Mouse (Mus musculus): Measurements from ENCODE around the gene Gm20388. TPM values are rescaled to one million over a fixed set of nuclear protein-coding genes. Genes with fewer than 3 reads are reported as not detected.

The Gm20388 gene
- polyA plus RNA-seq, 1 experiment from 2014 or later = 5.5 TPM

GRCm38 (mm10) chr8:122369665-122370064 is 2459.0 kb downstream of the Gm20388 start:
- Histone ChIP-seq H3K27me3 (no peaks in the 10 kb centered on the region), H3K36me3 (no peaks in the 10 kb centered on the region), H3K9me3 (no peaks in the 10 kb centered on the region), H3K4me2 (no peak overlapping the region), H3K4me3 (no peak overlapping the region), H3K27ac (peak overlapping the region; percentile 71), H3K4me1 (peaks cover 19% of the 10 kb centered on the region; the same call in 1 of the 2 replicates), H3K9ac (no peak overlapping the region)
- ATAC-seq (ENCODE audit: borderline replicate concordance, extremely low read depth, low FRiP score, low TSS enrichment) = peak; percentile 62; the same call in 1 of the 2 replicates
- WGBS = 9% methylated on average over 9 of the region's 9 CpGs

DNA sequence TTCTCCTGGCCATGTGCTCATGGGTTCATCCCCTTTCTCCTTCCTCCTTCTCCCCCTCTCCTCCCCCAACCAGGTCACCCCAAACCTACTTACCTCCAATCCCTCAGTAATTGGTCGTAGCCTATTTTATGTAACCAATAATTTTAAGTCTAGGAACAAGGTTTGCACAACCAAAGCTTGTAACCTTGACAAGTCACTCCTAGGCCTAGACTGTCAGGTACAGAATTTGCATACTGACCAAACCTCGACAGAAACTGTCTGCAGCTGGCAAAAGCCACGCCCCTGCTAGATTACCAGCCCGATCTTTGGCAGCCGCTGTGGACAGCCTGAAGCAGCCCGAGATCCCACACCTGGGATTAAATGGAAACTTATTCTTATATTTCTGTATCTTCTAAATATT is 2461.1 kb downstream of the Gm20388 start:
- peaks cover 19% of the 10 kb centered on the region; the same call in 1 of the 2 replicates for H3K4me1 ChIP-seq
- no peak overlapping the region for H3K27ac ChIP-seq
- no peaks in the 10 kb centered on the region for H3K36me3 ChIP-seq
- WGBS = 65% methylated on average over 6 of the region's 6 CpGs
- H3K9ac ChIP-seq = no peak overlapping the region
- ATAC-seq (ENCODE audit: borderline replicate concordance, extremely low read depth, low FRiP score, low TSS enrichment) = no peak
- H3K9me3 ChIP-seq = no peaks in the 10 kb centered on the region
- H3K27me3 ChIP-seq = no peaks in the 10 kb centered on the region
- no peak overlapping the region for H3K4me3 ChIP-seq
- H3K4me2 ChIP-seq = no peak overlapping the region

- Histone ChIP-seq H3K4me1 (peaks cover 12% of the 10 kb centered on the region), H3K36me3 (peaks cover 12% of the 10 kb centered on the region; the same call in 1 of the 2 replicates), H3K4me3 (no peak overlapping the region), H3K9me3 (no peaks in the 10 kb centered on the region), H3K4me2 (peak overlapping the region; percentile 78), H3K27me3 (no peaks in the 10 kb centered on the region), H3K9ac (no peak overlapping the region), H3K27ac (no peak overlapping the region)
- 91% methylated on average over 7 of the region's 7 CpGs for WGBS
- no peak for ATAC-seq (ENCODE audit: borderline replicate concordance, extremely low read depth, low FRiP score, low TSS enrichment)
Observed at GRCm38 (mm10) chr8:122375320-122375719, 2464.7 kb downstream of the Gm20388 start.

DNA sequence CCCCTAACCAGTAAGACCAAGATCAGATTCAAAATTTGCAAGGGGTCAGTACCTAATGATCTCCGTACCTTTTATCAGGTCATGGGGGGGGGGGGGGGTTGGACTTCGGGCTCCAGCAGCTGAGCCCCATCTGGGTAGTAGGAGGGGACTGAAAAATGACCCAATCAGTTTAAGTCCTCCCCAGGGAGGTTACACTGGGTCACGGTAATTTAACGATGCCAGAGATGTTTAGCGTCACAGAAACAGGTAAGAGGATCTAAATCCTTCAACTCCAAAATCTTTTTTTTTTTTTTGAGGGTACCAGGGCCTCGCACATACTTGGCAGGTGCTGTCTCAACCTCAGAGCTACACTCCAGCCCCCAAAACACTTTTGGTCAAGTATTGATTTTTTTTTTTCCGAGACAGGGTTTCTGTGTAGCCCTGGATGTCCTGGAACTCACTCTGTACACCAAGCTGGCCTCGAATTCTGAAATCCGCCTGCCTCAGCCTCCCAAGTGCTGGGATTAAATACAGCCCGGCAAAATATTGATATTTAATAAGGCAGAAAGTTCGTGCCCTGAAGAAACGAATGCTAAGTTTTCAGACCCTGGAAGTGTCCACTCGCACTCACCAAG is 2465.2 kb downstream of the Gm20388 start:
- H3K4me1 ChIP-seq = peaks cover 12% of the 10 kb centered on the region
- no peaks in the 10 kb centered on the region for H3K9me3 ChIP-seq
- WGBS = 22% methylated on average over 13 of the region's 13 CpGs
- no peaks in the 10 kb centered on the region for H3K27me3 ChIP-seq
- peak overlapping the region; percentile 96 for H3K4me3 ChIP-seq
- peaks cover 16% of the 10 kb centered on the region; the same call in 1 of the 2 replicates for H3K36me3 ChIP-seq
- H3K9ac ChIP-seq = 0 out of 2 replicates have a peak overlapping the region, but pooled peaks have one; percentile 14
- H3K4me2 ChIP-seq = peak overlapping the region; percentile 78
- H3K27ac ChIP-seq = peak overlapping the region; percentile 31; the same call in 1 of the 2 replicates
- 0 out of 2 replicates have a peak, but pooled peaks have one; percentile 0 for ATAC-seq (ENCODE audit: borderline replicate concordance, extremely low read depth, low FRiP score, low TSS enrichment)

GRCm38 (mm10) chr8:122376365-122377231 is 2466.0 kb downstream of the Gm20388 start, which contains the start of gene Zc3h18:
TSS of gene Zc3h18 (plus strand) at chr8:122376609.
- Histone ChIP-seq H3K4me3 (peak within 1 kb of the TSS; percentile 96), H3K9ac (peak within 1 kb of the TSS; percentile 97), H3K27me3 (no peaks in the 10 kb centered on the region), H3K4me2 (peak within 1 kb of the TSS; percentile 78), H3K9me3 (no peaks in the 10 kb centered on the region), H3K27ac (peak within 1 kb of the TSS; percentile 96), H3K4me1 (peaks cover 12% of the 10 kb centered on the region), H3K36me3 (peaks cover 22% of the 10 kb centered on the region; the same call in 1 of the 2 replicates)
- under 1% methylated on average over 107 of the region's 107 CpGs for whole genome bisulfite sequencing
- ATAC-seq (ENCODE audit: borderline replicate concordance, extremely low read depth, low FRiP score, low TSS enrichment) = peak; percentile 96

DNA sequence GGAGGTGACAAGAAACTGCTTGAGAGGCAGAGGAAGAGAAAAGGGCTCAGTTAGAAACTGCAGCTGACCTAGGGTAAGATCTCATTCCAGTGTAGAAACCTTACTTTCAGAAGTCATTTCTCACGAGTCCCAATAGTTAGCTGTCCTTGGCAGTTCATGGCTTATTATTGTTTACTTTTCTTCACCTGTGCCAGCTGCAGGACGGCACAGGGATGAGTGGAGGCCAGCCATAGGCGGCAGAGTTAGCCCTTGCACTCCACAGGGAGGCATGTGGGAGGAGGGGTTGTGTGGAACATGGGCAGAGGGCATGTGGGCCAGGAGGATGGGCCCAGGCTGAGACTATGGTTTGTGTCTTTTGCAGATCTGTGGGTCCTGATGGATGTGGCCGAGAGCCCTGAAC is 2472.4 kb downstream of the Gm20388 start:
- 69% methylated on average over 4 of the region's 4 CpGs for WGBS
- Histone ChIP-seq H3K27me3 (no peaks in the 10 kb centered on the region), H3K4me3 (no peak overlapping the region), H3K9me3 (no peaks in the 10 kb centered on the region), H3K36me3 (peaks cover 71% of the 10 kb centered on the region), H3K27ac (no peak overlapping the region), H3K4me1 (peaks cover 4% of the 10 kb centered on the region), H3K4me2 (no peak overlapping the region), H3K9ac (no peak overlapping the region)
- ATAC-seq (ENCODE audit: borderline replicate concordance, extremely low read depth, low FRiP score, low TSS enrichment) = no peak

DNA sequence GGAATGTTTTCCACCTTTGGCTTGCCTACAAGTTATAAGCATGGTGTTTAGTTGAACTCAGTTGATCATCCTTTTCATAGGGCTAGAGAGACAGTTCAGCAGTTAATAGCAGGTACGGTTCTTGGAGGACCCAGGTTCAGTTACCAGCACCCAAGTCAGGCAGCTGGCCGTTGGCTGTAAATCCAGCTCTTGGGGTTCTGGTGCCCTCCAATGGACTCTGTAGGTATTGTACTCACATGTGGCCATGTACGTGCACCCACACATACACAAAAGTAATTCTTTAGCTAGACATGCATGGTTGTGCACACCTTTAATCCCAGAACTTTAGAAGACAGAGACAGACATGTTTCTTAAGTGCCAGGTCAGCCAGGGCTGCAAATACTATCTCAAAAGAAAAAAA is 2478.7 kb downstream of the Gm20388 start:
- no peaks in the 10 kb centered on the region for H3K4me1 ChIP-seq
- no peaks in the 10 kb centered on the region for H3K27me3 ChIP-seq
- peaks cover 90% of the 10 kb centered on the region for H3K36me3 ChIP-seq
- no peak overlapping the region for H3K27ac ChIP-seq
- WGBS = 88% methylated on average over 3 of the region's 3 CpGs
- no peak overlapping the region for H3K4me3 ChIP-seq
- H3K4me2 ChIP-seq = no peak overlapping the region
- H3K9me3 ChIP-seq = no peaks in the 10 kb centered on the region
- H3K9ac ChIP-seq = no peak overlapping the region
- ATAC-seq (ENCODE audit: borderline replicate concordance, extremely low read depth, low FRiP score, low TSS enrichment) = no peak

DNA sequence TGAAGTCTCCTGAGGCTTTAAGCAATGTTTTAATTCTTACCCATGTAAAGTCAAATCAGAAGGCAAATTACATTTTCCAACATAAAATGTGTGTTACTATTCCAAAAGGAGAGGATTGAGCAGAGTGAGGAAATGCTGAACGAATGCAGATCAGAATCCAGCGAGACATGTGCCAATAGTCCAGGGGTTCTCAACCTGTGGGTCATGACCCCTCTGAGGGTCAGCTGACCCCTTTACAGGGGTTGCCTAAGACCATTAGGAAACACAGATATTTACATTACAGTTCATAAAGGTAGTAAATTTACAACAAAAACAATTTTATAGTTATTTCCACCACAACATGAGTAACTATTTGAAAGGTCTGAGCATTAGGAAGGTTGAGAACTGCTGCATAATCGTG is 2480.1 kb downstream of the Gm20388 start:
- no peaks in the 10 kb centered on the region for H3K27me3 ChIP-seq
- no peak for ATAC-seq (ENCODE audit: borderline replicate concordance, extremely low read depth, low FRiP score, low TSS enrichment)
- peaks cover 87% of the 10 kb centered on the region for H3K36me3 ChIP-seq
- 78% methylated on average over 3 of the region's 3 CpGs for WGBS
- H3K4me2 ChIP-seq = no peak overlapping the region
- H3K9me3 ChIP-seq = no peaks in the 10 kb centered on the region
- H3K4me1 ChIP-seq = no peaks in the 10 kb centered on the region
- no peak overlapping the region for H3K27ac ChIP-seq
- H3K4me3 ChIP-seq = no peak overlapping the region
- H3K9ac ChIP-seq = no peak overlapping the region

DNA sequence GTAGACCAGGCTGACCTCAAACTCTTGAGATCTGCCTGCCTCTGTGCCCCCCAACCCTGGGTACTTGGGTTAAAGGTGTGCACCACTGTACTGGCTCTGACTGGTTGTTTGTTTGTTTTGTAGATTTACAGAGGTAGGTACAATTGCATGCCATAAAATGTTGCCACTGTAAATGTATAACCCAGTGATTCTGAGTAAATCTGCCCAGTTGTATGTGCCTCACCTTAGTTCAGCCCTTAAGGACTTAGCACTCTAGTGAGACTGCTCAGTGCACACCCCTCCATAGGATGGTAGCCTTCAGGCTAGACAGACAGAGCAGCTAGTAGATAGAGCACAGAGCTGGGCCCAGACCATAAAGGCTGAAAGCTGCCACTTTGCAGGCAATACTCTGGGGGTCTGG is 2483.1 kb downstream of the Gm20388 start:
- Histone ChIP-seq H3K27ac (no peak overlapping the region), H3K4me3 (no peak overlapping the region), H3K36me3 (peaks cover 74% of the 10 kb centered on the region), H3K9me3 (no peaks in the 10 kb centered on the region), H3K4me2 (no peak overlapping the region), H3K9ac (no peak overlapping the region), H3K4me1 (no peaks in the 10 kb centered on the region), H3K27me3 (no peaks in the 10 kb centered on the region)
- no peak for ATAC-seq (ENCODE audit: borderline replicate concordance, extremely low read depth, low FRiP score, low TSS enrichment)

- WGBS = 89% methylated on average over 6 of the region's 6 CpGs
- H3K36me3 ChIP-seq = peaks cover 76% of the 10 kb centered on the region
Observed at GRCm38 (mm10) chr8:122395291-122395690, 2484.7 kb downstream of the Gm20388 start.

DNA sequence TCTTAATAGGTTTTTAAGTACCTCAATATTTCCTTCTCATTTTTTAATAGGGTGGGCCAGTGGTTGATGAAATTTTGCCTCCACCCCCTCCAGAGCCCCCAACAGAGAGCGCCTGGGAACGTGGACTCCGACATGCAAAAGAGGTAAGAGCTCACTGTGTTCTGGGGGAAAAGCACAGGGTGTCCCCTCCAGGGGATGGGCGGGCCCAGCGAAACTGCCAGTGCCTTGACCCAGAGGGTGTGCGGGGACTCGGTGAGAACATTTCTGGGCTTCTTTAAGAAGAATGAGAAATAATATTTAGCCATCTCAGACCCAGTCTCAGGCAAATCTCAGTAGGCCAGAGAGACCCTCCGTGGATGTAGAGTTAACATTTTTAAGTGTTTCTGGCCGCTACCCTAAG is 2487.5 kb downstream of the Gm20388 start:
- H3K27ac ChIP-seq = no peak overlapping the region
- H3K36me3 ChIP-seq = peaks cover 83% of the 10 kb centered on the region
- no peak overlapping the region for H3K4me2 ChIP-seq
- H3K27me3 ChIP-seq = no peaks in the 10 kb centered on the region
- H3K9me3 ChIP-seq = no peaks in the 10 kb centered on the region
- 95% methylated on average over 9 of the region's 9 CpGs for WGBS
- no peak overlapping the region for H3K9ac ChIP-seq
- ATAC-seq (ENCODE audit: borderline replicate concordance, extremely low read depth, low FRiP score, low TSS enrichment) = no peak
- H3K4me3 ChIP-seq = no peak overlapping the region
- H3K4me1 ChIP-seq = no peaks in the 10 kb centered on the region

More at GRCm38 (mm10) chr8:122395291-122395690, 2484.7 kb downstream of the Gm20388 start:
- no peak overlapping the region for H3K4me2 ChIP-seq
- no peak overlapping the region for H3K4me3 ChIP-seq
- H3K9me3 ChIP-seq = no peaks in the 10 kb centered on the region
- no peaks in the 10 kb centered on the region for H3K4me1 ChIP-seq
- ATAC-seq (ENCODE audit: borderline replicate concordance, extremely low read depth, low FRiP score, low TSS enrichment) = no peak
- no peak overlapping the region for H3K9ac ChIP-seq
- H3K27ac ChIP-seq = no peak overlapping the region
- no peaks in the 10 kb centered on the region for H3K27me3 ChIP-seq

Data from lung, embryonic 15.5 days (tissue).